Mouse (Mus musculus) heart, adult 8-10 months (tissue): ENCODE results near the gene Map4. TPM values are rescaled to one million over a fixed set of nuclear protein-coding genes. Genes with fewer than 3 reads are reported as not detected.
A peak's percentile ranks its signal among the peaks of the same experiment; 100 is the strongest.

Experiments used
- DNase-seq: peaks from one replicate; pipeline ENCODE4 v3.0.0; 2022; ENCODE audit warnings: low spot score
- microRNA-seq: library from miRNA; unstranded; fragments of <30 nt; microRNA quantifications from one replicate; pipeline ENCODE4 v1.2.0, GENCODE M21; 2022
- total RNA-seq, 4 experiments: library from RNA; stranded (reverse); gene quantifications; 2 replicates each; pipeline ENCODE4 v1.2.4; 2022

Map4 gene
- total RNA-seq, 4 experiments from 2014 or later, result 319 to 422 (median 395) TPM

DNA sequence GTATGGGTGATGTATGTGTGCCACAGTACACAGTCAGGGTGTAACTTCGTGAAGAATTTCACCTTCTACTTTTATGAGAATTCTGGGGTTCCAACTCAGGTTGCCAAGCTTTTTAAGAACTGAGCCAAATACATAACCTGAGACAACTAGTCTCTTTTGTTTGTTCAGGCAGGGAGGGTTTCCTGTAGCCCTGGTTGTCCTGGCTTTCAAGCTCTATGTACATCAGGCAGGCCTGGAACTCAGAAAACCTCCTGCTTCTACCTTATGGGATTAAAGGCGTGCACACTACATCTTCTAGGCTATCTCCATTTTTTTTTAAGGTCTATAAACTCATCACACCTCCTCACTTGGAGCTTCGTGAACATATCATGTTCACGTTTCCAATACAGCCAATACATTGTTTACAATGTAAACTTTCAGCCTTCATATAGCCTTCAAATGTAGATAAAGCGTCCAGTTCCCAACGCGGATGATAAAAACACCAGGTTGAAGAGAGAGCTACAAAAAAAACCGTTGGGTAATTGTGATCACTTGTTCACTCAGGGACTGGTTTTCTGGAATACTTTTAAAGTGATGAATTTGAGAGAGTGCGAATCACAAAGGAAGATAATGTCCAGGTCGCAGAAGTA, 199.8 kb downstream of the Map4 start:
- DNase-seq, result no peak

DNA sequence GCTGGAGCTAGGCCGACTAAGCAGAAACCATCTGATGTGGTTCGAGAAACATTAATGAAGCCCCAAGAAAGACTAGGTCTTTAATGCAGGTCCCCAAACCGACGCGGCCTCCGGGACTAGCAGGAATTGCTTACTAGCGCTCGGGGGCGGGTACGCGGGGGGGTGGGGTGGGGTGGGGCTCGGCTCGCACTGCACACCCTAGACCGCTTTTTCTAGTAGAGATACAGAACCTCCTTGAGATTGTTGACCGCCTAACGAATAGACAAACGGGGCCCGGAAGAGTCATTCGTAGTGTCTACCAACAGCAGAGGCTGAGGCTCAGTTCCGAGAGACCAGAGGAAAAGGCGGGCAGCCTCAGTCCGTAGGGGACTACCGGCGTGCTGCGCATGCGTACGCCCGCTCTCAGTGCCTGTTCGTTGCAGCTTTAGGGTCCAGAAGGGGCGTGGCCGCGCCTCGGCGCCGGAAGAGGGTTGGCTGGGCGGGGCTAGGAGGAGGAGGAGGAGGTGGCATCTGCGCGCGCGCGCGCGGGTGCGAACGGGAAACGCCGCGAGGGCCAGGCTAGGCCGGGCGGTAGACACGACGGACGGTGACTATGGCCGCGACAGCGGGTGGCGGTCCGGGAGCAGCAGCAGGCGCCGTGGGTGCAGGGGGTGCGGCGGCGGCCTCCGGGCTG, 200.4 kb downstream of the Map4 start:
- DNase-seq, result peak; percentile 99

DNA sequence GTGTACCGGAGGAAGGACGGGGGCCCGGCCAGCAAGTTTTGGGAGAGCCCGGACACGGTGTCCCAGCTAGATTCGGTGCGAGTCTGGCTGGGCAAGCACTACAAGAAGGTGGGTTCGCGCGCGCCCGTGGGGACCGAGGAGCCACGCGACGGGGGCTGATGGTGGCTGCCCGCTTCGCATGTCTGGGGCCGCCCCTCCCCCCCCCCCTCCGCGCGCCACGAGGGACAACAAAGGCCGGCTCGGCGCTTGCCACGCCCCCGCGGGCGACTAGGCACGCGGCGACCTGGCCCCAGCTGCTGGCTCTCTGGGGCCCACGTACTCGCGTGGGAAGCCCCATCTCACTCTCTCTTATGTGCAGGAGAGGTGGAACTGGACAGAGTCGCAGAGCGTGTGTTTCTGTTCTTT, 200.9 kb downstream of the Map4 start:
- no peak for DNase-seq

DNA sequence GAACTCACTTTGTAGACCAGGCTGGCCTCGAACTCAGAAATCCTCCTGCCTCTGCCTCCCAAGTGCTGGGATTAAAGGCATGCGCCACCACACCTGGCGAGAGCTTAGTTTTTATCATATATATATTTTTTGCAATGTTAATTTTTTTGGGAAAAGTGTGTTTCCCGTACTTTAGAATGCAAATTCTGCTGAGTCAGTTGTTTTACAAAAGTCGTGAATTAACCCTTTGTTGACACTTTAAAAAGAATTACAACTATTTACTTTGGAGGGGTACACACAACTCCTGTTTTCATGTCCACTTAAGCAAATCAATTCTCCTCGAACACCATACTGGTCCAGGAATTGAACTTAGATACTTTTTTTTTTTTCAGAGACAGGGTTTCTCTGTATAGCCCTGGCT, 201.7 kb downstream of the Map4 start:
- DNase-seq, result no peak

Small RNA genes within 50 kb of the gene (microRNA-seq; reads per million reads assigned to microRNA genes)
- not detected for gene Mir7089

Other genes with a start within 250 kb of the Map4 start
- gene Fbxw18, start 228.8 kb upstream of the Map4 start, total RNA-seq, result not detected
- gene Fbxw26, start 185.4 kb upstream of the Map4 start, total RNA-seq, result not detected
- gene Fbxw27, start 140.8 kb upstream of the Map4 start, total RNA-seq, result not detected
- not detected for gene Spink8, start 119.2 kb upstream of the Map4 start, total RNA-seq
- gene Nme6, start 98.7 kb upstream of the Map4 start, total RNA-seq, result 10 to 100 TPM; 16.8 to 24.9 (median 19.7) TPM
- gene Camp, start 81.8 kb upstream of the Map4 start, total RNA-seq, result under 1 TPM in 1 of 4 experiments, not detected in 3; 0.49 TPM
- 1 to 10 TPM; 4.8 to 5.6 (median 5.2) TPM for gene Cdc25a, start 55.9 kb upstream of the Map4 start, total RNA-seq
- 10 to 100 TPM; 24.9 to 28.4 (median 26.8) TPM for gene Smarcc1, start 186.2 kb downstream of the Map4 start, total RNA-seq
- gene Dhx30, start 186.4 kb downstream of the Map4 start, total RNA-seq, result 10 to 100 TPM; 56.4 to 62.2 (median 58.2) TPM